Mouse (Mus musculus): ENCODE data around the gene Aif1l.

GRCm38 (mm10) chr2:31964191-31964590, 14.3 kb downstream of the Aif1l start:
- TF ChIP-seq POLR2A (IDR thresholded peaks at IDR 0.05; ENCODE audit: low read depth, low read length): no peak
- no peak for TF ChIP-seq CTCF (IDR thresholded peaks at IDR 0.05; ENCODE audit: borderline replicate concordance, insufficient read depth, low read length)
